In the genomic region with DNA sequence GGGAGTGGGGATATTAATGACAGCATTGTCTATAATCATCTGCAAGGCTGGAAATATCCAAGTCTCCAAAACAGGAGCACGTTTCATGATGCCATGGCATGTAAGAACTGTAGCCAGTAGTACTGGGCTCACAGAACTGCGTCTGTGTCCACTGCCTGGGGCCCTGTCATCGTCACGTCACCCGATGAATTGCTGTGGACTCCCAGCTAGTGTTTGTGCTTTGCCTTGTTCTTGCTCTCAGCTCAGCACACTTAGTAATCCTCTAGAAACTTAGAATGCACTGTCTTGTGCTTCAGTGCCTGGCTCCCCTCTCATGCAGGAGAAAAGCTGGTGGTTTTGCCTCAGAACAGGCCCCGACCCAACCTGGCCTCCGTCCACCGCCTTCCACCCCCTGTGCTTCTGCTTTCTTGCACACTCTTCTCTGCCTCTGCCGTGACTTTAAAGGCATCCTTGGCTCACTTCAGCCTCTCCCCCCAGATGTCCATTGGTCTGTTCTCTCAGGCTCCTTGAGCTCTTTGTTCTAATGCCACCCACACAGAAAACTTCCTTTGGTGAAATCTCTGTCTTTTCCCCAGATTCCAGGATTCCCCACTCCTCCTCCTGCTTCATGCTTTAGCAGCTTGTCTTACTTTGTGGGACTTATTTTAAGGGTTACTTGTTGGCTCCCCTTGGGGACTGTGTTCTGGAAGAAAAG, we compare ENCODE assay signal across 8 mouse cellular contexts. TPM values are rescaled to one million over a fixed set of nuclear protein-coding genes. Genes with fewer than 3 reads are reported as not detected.
A peak's percentile ranks its signal among the peaks of the same experiment; 100 is the strongest.
DNase-seq lines count a peak whose midpoint lies in the region; ATAC-seq lines count a peak whose summit lies in the region.

No protein-coding gene starts in this region.

- no peaks in the 10 kb centered on the region for H3K27me3 ChIP-seq in lung, embryonic 15.5 days
- H3K27me3 ChIP-seq in hindbrain, embryonic 14.5 days (ENCODE audit: control insufficient read depth, insufficient read depth, low read length): no peaks in the 10 kb centered on the region

- no peaks in the 10 kb centered on the region for H3K9me3 ChIP-seq in lung, embryonic 15.5 days
- no peaks in the 10 kb centered on the region for H3K9me3 ChIP-seq in hindbrain, embryonic 14.5 days (ENCODE audit: control insufficient read depth, low read length)

- peak overlapping the region; percentile 89 for H3K27ac ChIP-seq in lung, embryonic 15.5 days
- H3K27ac ChIP-seq in hindbrain, embryonic 14.5 days: peak overlapping the region; percentile 55; the same call in 1 of the 2 replicates

- H3K4me2 ChIP-seq in lung, embryonic 15.5 days: peak overlapping the region; percentile 14; the same call in 1 of the 2 replicates
- H3K4me2 ChIP-seq in hindbrain, embryonic 14.5 days (replicated peaks): no peak overlapping the region

- H3K4me3 ChIP-seq in lung, embryonic 15.5 days: no peak overlapping the region
- H3K4me3 ChIP-seq in hindbrain, embryonic 14.5 days (replicated peaks; ENCODE audit: low read length): no peak overlapping the region

- peak overlapping the region; percentile 10; the same call in 1 of the 2 replicates for H3K9ac ChIP-seq in lung, embryonic 15.5 days
- H3K9ac ChIP-seq in hindbrain, embryonic 14.5 days: peak overlapping the region; percentile 20; the same call in 1 of the 2 replicates

- peak; percentile 46 for DNase-seq in embryo, embryonic 10 days (ENCODE audit: low spot score)
- DNase-seq in embryo, embryonic 11 days: no peak
- no peak for DNase-seq in lung, postnatal 25 days (ENCODE audit: low spot score)
- no peak for DNase-seq in hindbrain, embryonic 14.5 days (ENCODE audit: low spot score)
- peak; percentile 18 for DNase-seq in right cerebral cortex, postnatal 25 days
- DNase-seq in frontal cortex, postnatal 36 days (ENCODE audit: low spot score in 2 of 2): no peak
- no peak for DNase-seq in adrenal gland, adult 2 months

- peaks cover 56% of the 10 kb centered on the region for H3K4me1 ChIP-seq in lung, embryonic 15.5 days
- H3K4me1 ChIP-seq in hindbrain, embryonic 14.5 days (replicated peaks; ENCODE audit: control insufficient read depth, insufficient read depth, low read length): peaks cover 48% of the 10 kb centered on the region

- H3K36me3 ChIP-seq in lung, embryonic 15.5 days: no peaks in the 10 kb centered on the region
- H3K36me3 ChIP-seq in hindbrain, embryonic 14.5 days (replicated peaks; ENCODE audit: control insufficient read depth, insufficient read depth): no peaks in the 10 kb centered on the region

- 26% methylated on average over 9 of the region's 9 CpGs for WGBS in lung, embryonic 15.5 days
- WGBS in hindbrain, embryonic 14.5 days: 14% methylated on average over 9 of the region's 9 CpGs

- peak; percentile 79 for ATAC-seq in lung, embryonic 15.5 days (ENCODE audit: borderline replicate concordance, extremely low read depth, low FRiP score, low TSS enrichment)
- no peak for ATAC-seq in hindbrain, embryonic 14.5 days (ENCODE audit: low FRiP score)

RNA-seq across cellular contexts. Expression of gene Sec22b, which starts 39.7 kb away (rescaled TPM):
- polyA plus RNA-seq in lung, embryonic 15.5 days (2015; fragmentation: Nextera tagmentation; extraction: Ambion mirVana): 147 and 157 TPM in 2 replicates
- polyA plus RNA-seq in hindbrain, embryonic 14.5 days (2014; fragmentation: Nextera tagmentation; extraction: Ambion mirVana): 110 and 111 TPM in 2 replicates
- total RNA-seq in adrenal gland, adult 2 months (2021): 100 to 1,000 TPM in 1 of 2 experiments, 10 to 100 TPM in 1; 98.8 to 160 TPM
- polyA plus RNA-seq in adrenal gland, adult 2 months (2012; rRNA removed): 15.5 and 21.4 TPM in 2 replicates

RNA-seq across cellular contexts. Expression of gene Pde4dip, which starts 52.2 kb away (rescaled TPM):
- polyA plus RNA-seq in lung, embryonic 15.5 days (2015; fragmentation: Nextera tagmentation; extraction: Ambion mirVana): 16.4 and 18.3 TPM in 2 replicates
- polyA plus RNA-seq in hindbrain, embryonic 14.5 days (2014; fragmentation: Nextera tagmentation; extraction: Ambion mirVana): 76.6 and 84.5 TPM in 2 replicates
- 10 to 100 TPM; 24.6 to 39.7 TPM for total RNA-seq in adrenal gland, adult 2 months (2021)
- polyA plus RNA-seq in adrenal gland, adult 2 months (2012; rRNA removed): 13.1 and 17.7 TPM in 2 replicates

Comparison
In these comparisons a context has a peak if more than half of its experiments do, and no peak if none do; other contexts are left out.
1. DNase-seq: peak in embryo, embryonic 10 days (single experiment) and right cerebral cortex, postnatal 25 days (single experiment); none in embryo, embryonic 11 days (single experiment), lung, postnatal 25 days (single experiment), hindbrain, embryonic 14.5 days (single experiment), frontal cortex, postnatal 36 days (0 of 2) and adrenal gland, adult 2 months (single experiment).